8 mouse cellular contexts compared by ENCODE assay signal in the genomic region with DNA sequence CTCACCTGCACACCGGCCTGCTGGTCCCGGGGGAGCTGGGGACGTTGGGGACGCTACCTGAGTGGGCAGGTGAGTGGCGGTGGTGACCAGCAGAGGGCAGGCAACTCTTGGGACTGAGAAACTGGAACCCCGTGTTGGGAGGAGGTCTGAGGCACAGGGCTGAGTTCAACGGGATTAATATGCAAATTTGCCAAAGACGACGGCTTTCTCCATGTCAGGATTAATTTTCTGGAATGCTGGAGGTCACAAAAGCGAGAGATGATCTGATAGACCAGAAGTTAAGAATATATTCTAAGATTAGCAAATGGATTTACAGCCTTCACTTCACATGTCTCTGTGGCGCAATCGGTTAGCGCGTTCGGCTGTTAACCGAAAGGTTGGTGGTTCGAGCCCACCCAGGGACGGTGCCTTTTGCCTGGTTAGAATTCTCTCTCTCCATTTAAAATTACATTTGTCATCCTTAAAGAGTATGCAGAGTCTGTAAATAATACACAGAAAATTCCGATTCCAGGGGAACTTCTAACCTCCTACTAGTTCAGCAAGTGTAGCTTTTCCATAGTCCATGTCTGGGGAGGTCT. TPM values are rescaled to one million over a fixed set of nuclear protein-coding genes. Genes with fewer than 3 reads are reported as not detected.
DNase-seq lines count a peak whose midpoint lies in the region; ATAC-seq and TF ChIP-seq lines count a peak whose summit lies in the region.

No protein-coding gene starts in this region.

- peak; percentile 45 for ATAC-seq in forebrain, postnatal 0 days
- ATAC-seq in hematopoietic stem cell, adult 5-6 weeks (replicated peaks in 1 of 2; ENCODE audit: insufficient read depth in 1 of 2, low FRiP score in 2 of 2, low TSS enrichment in 1 of 2, low read depth in 1 of 2, poor library complexity in 2 of 2, severe bottlenecking in 2 of 2) = peak; percentile 18 to 33; a peak in 2 of 4 replicates
- ATAC-seq in lung, embryonic 16.5 days (ENCODE audit: low read depth) = peak; percentile 13; the same call in 1 of the 2 replicates

- H3K36me3 ChIP-seq in MEL (ENCODE audit: control insufficient read depth in 1 of 2, insufficient read depth in 2 of 2, low read length in 2 of 2) = peaks cover 0 to 22% of the 10 kb centered on the region in 2 experiments; a peak in 2 of 4 replicates
- H3K36me3 ChIP-seq in forebrain, postnatal 0 days (ENCODE audit: insufficient read depth) = no peaks in the 10 kb centered on the region
- H3K36me3 ChIP-seq in lung, embryonic 16.5 days (ENCODE audit: control insufficient read depth, insufficient read depth, low read length) = no peaks in the 10 kb centered on the region

- TF ChIP-seq EP300 in MEL (IDR thresholded peaks at IDR 0.05; ENCODE audit: low read depth in 1 of 2, low read length in 2 of 2) = no peak

- no peaks in the 10 kb centered on the region for H3K27me3 ChIP-seq in MEL (ENCODE audit: control insufficient read depth in 1 of 2, insufficient read depth in 2 of 2, low read length in 2 of 2)
- H3K27me3 ChIP-seq in cerebellum, adult 2 months (ENCODE audit: control insufficient read depth, insufficient read depth, low read length) = no peaks in the 10 kb centered on the region
- no peaks in the 10 kb centered on the region for H3K27me3 ChIP-seq in forebrain, postnatal 0 days (ENCODE audit: insufficient read depth, low read length)
- no peaks in the 10 kb centered on the region for H3K27me3 ChIP-seq in lung, embryonic 16.5 days (ENCODE audit: control insufficient read depth, insufficient read depth, low read depth, low read length)

- peak overlapping the region; percentile 31 to 85 for H3K4me3 ChIP-seq in MEL (ENCODE audit: control insufficient read depth in 1 of 2, insufficient read depth in 1 of 2, low read depth in 2 of 2, low read length in 2 of 2)
- peak overlapping the region; percentile 71 for H3K4me3 ChIP-seq in cerebellum, adult 2 months (replicated peaks; ENCODE audit: insufficient read depth, low read depth, low read length)
- H3K4me3 ChIP-seq in forebrain, postnatal 0 days (ENCODE audit: low read depth, low read length) = peak overlapping the region; percentile 51
- peak overlapping the region; percentile 64 for H3K4me3 ChIP-seq in lung, embryonic 16.5 days (ENCODE audit: low read length)

- TF ChIP-seq POLR2A in MEL (IDR thresholded peaks at IDR 0.05; ENCODE audit: control insufficient read depth in 1 of 2, insufficient read depth in 1 of 2, low read depth in 1 of 2, low read length in 2 of 2, poor library complexity in 1 of 2) = no peak
- TF ChIP-seq POLR2A in cerebellum, adult 2 months (IDR thresholded peaks at IDR 0.05; ENCODE audit: borderline replicate concordance, insufficient read depth, low read length) = no peak

- peak in 1 of 3 experiments; percentile 73; a peak in 2 of 6 replicates for TF ChIP-seq CTCF in MEL (IDR thresholded peaks at IDR 0.05 in 2 of 3, conservative IDR thresholded peaks at IDR 0.05 in 1 of 3; ENCODE audit: control insufficient read depth in 1 of 3, insufficient read depth in 1 of 3, low read depth in 2 of 3, low read length in 3 of 3, poor library complexity in 1 of 3, severe bottlenecking in 1 of 3)
- TF ChIP-seq CTCF in cerebellum, adult 2 months (IDR thresholded peaks at IDR 0.05; ENCODE audit: borderline replicate concordance, insufficient read depth, low read depth, low read length) = peak; percentile 61; the same call in 1 of the 2 replicates
- peak; percentile 68 for TF ChIP-seq CTCF in forebrain, postnatal 0 days (IDR thresholded peaks at IDR 0.05; ENCODE audit: low read depth)

- under 1% methylated on average over 19 of the region's 19 CpGs for WGBS in cerebellum, adult 2 months
- under 1% methylated on average over 19 of the region's 19 CpGs for WGBS in forebrain, postnatal 0 days
- WGBS in lung, embryonic 16.5 days = 0% methylated on average over 19 of the region's 19 CpGs

- TF ChIP-seq RAD21 in MEL (IDR thresholded peaks at IDR 0.05; ENCODE audit: low read depth, low read length) = no peak

- peaks cover 24% of the 10 kb centered on the region for H3K79me2 ChIP-seq in MEL (ENCODE audit: control insufficient read depth, insufficient read depth, low read length, poor library complexity)

- peak overlapping the region; percentile 68 for H3K4me2 ChIP-seq in forebrain, postnatal 0 days (ENCODE audit: low read depth)
- peak overlapping the region; percentile 84 for H3K4me2 ChIP-seq in lung, embryonic 16.5 days (ENCODE audit: low read depth, low read length)

- peaks cover 8 to 14% of the 10 kb centered on the region in 2 experiments for H3K4me1 ChIP-seq in MEL (ENCODE audit: control insufficient read depth in 1 of 2, insufficient read depth in 2 of 2, low read length in 2 of 2)
- no peaks in the 10 kb centered on the region for H3K4me1 ChIP-seq in cerebellum, adult 2 months (ENCODE audit: control insufficient read depth, insufficient read depth, low read length)
- no peaks in the 10 kb centered on the region for H3K4me1 ChIP-seq in forebrain, postnatal 0 days (ENCODE audit: insufficient read depth)
- H3K4me1 ChIP-seq in lung, embryonic 16.5 days (replicated peaks; ENCODE audit: control insufficient read depth, insufficient read depth, low read length) = peaks cover 5% of the 10 kb centered on the region; the same call in 1 of the 2 replicates

- peak; percentile 94 for DNase-seq in MEL (ENCODE audit: low read depth, low spot score)
- DNase-seq in cerebellum, adult 2 months = peak; percentile 80 to 87
- DNase-seq in forebrain, postnatal 0 days = peak; percentile 90
- peak; percentile 68 for DNase-seq in layer of hippocampus, adult 9-11 months
- peak; percentile 67 for DNase-seq in ovary, postnatal 14 days (ENCODE audit: low spot score)
- peak; percentile 85 for DNase-seq in thymus, postnatal 14 days

- no peak overlapping the region for H3K27ac ChIP-seq in MEL (ENCODE audit: control insufficient read depth, low read depth, low read length)
- H3K27ac ChIP-seq in cerebellum, adult 2 months (ENCODE audit: insufficient read depth, low read length) = no peak overlapping the region
- peak overlapping the region; percentile 15; the same call in 1 of the 2 replicates for H3K27ac ChIP-seq in forebrain, postnatal 0 days (ENCODE audit: low read depth, low read length)
- 0 out of 2 replicates have a peak overlapping the region, but pooled peaks have one; percentile 10 for H3K27ac ChIP-seq in lung, embryonic 16.5 days (ENCODE audit: low read length)

- H3K9ac ChIP-seq in MEL (ENCODE audit: control insufficient read depth, low read depth, low read length, poor library complexity, severe bottlenecking) = peak overlapping the region; percentile 66
- H3K9ac ChIP-seq in forebrain, postnatal 0 days = peak overlapping the region; percentile 47
- peak overlapping the region; percentile 67 for H3K9ac ChIP-seq in lung, embryonic 16.5 days (ENCODE audit: low read length)

- no peaks in the 10 kb centered on the region for H3K9me3 ChIP-seq in MEL (replicated peaks; ENCODE audit: insufficient read depth, low read length)
- no peaks in the 10 kb centered on the region for H3K9me3 ChIP-seq in forebrain, postnatal 0 days (ENCODE audit: low read length)
- no peaks in the 10 kb centered on the region for H3K9me3 ChIP-seq in lung, embryonic 16.5 days (ENCODE audit: control insufficient read depth, low read length)

TF ChIP-seq in MEL, 35 proteins besides CTCF, POLR2A, EP300 and RAD21:
- TF ChIP-seq CHD1 (IDR thresholded peaks at IDR 0.05; ENCODE audit: low read depth, low read length) (no peak), E2F4 (IDR thresholded peaks at IDR 0.05; ENCODE audit: borderline replicate concordance, low read depth, low read length) (no peak), TAL1 (IDR thresholded peaks at IDR 0.05; ENCODE audit: low read length) (peak; percentile 9; the same call in 1 of the 2 replicates), ZC3H11A (IDR thresholded peaks at IDR 0.05; ENCODE audit: low read depth, low read length) (no peak), USF1 (IDR thresholded peaks at IDR 0.05; ENCODE audit: low read depth, low read length) (no peak), SIN3A (IDR thresholded peaks at IDR 0.05; ENCODE audit: low read length) (no peak), GABPA (IDR thresholded peaks at IDR 0.05; ENCODE audit: low read depth, low read length) (no peak), ZNF384 (IDR thresholded peaks at IDR 0.05; ENCODE audit: low read depth, low read length) (no peak)

RNA-seq across cellular contexts. Expression of a gene that starts 27.4 kb away (rescaled TPM):
- not detected in 2 replicates for total RNA-seq in MEL (2012; rRNA removed)
- polyA plus RNA-seq in MEL (2012; ENCODE audit: insufficient read depth in 1 of 2, insufficient read length in 2 of 2, low read depth in 1 of 2, low replicate concordance in 2 of 2, missing spikeins in 1 of 2) = not detected
- polyA plus RNA-seq in cerebellum, adult 2 months (2012; rRNA removed) = 0.21 and 0.41 TPM in 2 replicates
- total RNA-seq in forebrain, postnatal 0 days (2014; rRNA removed) = 0.54 and 1.6 TPM in 2 replicates
- 0.82 and 1.4 TPM in 2 replicates for polyA plus RNA-seq in forebrain, postnatal 0 days (2015; fragmentation: Nextera tagmentation; extraction: Ambion mirVana)
- total RNA-seq in hematopoietic stem cell, adult 5-6 weeks (2017) = not detected in 2 replicates
- polyA plus RNA-seq in lung, embryonic 16.5 days (2015; fragmentation: Nextera tagmentation; extraction: Ambion mirVana) = 0.57 and 1.1 TPM in 2 replicates

RNA-seq across cellular contexts. Expression of a gene that starts 45.4 kb away (rescaled TPM):
- total RNA-seq in MEL (2012; rRNA removed) = not detected in 2 replicates
- polyA plus RNA-seq in MEL (2012; ENCODE audit: insufficient read depth in 1 of 2, insufficient read length in 2 of 2, low read depth in 1 of 2, low replicate concordance in 2 of 2, missing spikeins in 1 of 2) = under 1 TPM in 1 of 2 experiments, not detected in 1; 0.17 TPM
- polyA plus RNA-seq in cerebellum, adult 2 months (2012; rRNA removed) = not detected in 2 replicates
- not detected in 2 replicates for total RNA-seq in forebrain, postnatal 0 days (2014; rRNA removed)
- polyA plus RNA-seq in forebrain, postnatal 0 days (2015; fragmentation: Nextera tagmentation; extraction: Ambion mirVana) = not detected in 2 replicates
- not detected in 2 replicates for total RNA-seq in hematopoietic stem cell, adult 5-6 weeks (2017)
- polyA plus RNA-seq in lung, embryonic 16.5 days (2015; fragmentation: Nextera tagmentation; extraction: Ambion mirVana) = 0.30 and 0.34 TPM in 2 replicates

Comparison
In these comparisons a context has a peak if more than half of its experiments do, and no peak if none do; other contexts are left out.
1. H3K27ac ChIP-seq: peak in forebrain, postnatal 0 days (single experiment) and lung, embryonic 16.5 days (single experiment); none in MEL (single experiment) and cerebellum, adult 2 months (single experiment).
2. Peak in every context shown above with its lines, with median percentiles within 50 percentile points of each other: DNase-seq, H3K4me3 ChIP-seq, H3K9ac ChIP-seq and ATAC-seq.